Mouse (Mus musculus) C2C12 (cell line): ENCODE results near the gene Msi2. TPM values are rescaled to one million over a fixed set of nuclear protein-coding genes. Genes with fewer than 3 reads are reported as not detected.

ENCODE experiments used
- H3K27me3 ChIP-seq: one replicate; pipeline ENCODE4 v1.6.1; 2011; ENCODE audit not compliant: control insufficient read depth, insufficient read depth, insufficient read length
- H3K36me3 ChIP-seq: one replicate; pipeline ENCODE4 v1.6.1; 2011; ENCODE audit not compliant: control insufficient read depth, insufficient read depth
- H3K4me3 ChIP-seq: one replicate; pipeline ENCODE4 v1.5.1; 2011; ENCODE audit warnings: mild to moderate bottlenecking, control low read depth; ENCODE audit not compliant: poor library complexity, insufficient read depth, severe bottlenecking
- H3K79me2 ChIP-seq: one replicate; pipeline ENCODE4 v1.6.1; 2011; ENCODE audit not compliant: control insufficient read depth, insufficient read depth
- H3K79me3 ChIP-seq: one replicate; pipeline ENCODE4 v1.6.1; 2011; ENCODE audit warnings: low read depth, control low read depth
- H3ac ChIP-seq: one replicate; pipeline ENCODE3; 2011; ENCODE audit warnings: low read depth; ENCODE audit not compliant: control insufficient read depth, insufficient read length
- CEBPB ChIP-seq: IDR thresholded peaks from one replicate; pipeline ENCODE4 v1.6.1; 2011; ENCODE audit warnings: low read depth, mild to moderate bottlenecking, control low read depth, moderate library complexity
- CTCF ChIP-seq: IDR thresholded peaks from one replicate; pipeline ENCODE4 v1.5.1; 2011; ENCODE audit not compliant: control insufficient read depth, insufficient read depth, insufficient read length
- FOSL1 ChIP-seq: IDR thresholded peaks from one replicate; pipeline ENCODE4 v1.8.0; 2011; ENCODE audit warnings: mild to moderate bottlenecking, low read length; ENCODE audit not compliant: poor library complexity, insufficient read depth, severe bottlenecking
- MAX ChIP-seq: IDR thresholded peaks from one replicate; pipeline ENCODE4 v1.6.1; 2011; ENCODE audit warnings: mild to moderate bottlenecking, control low read depth
- MYOD1 ChIP-seq: IDR thresholded peaks from one replicate; pipeline ENCODE4 v1.6.1; 2011; ENCODE audit warnings: low read depth; ENCODE audit not compliant: control insufficient read depth, insufficient read length
- MYOG ChIP-seq: IDR thresholded peaks from one replicate; pipeline ENCODE4 v1.6.1; 2011; ENCODE audit not compliant: control insufficient read depth, insufficient read length; ENCODE audit errors: extremely low read depth
- USF1 ChIP-seq: IDR thresholded peaks from one replicate; pipeline ENCODE4 v1.6.1; 2011; ENCODE audit warnings: low read depth, mild to moderate bottlenecking, control low read depth, moderate library complexity
- polyA plus RNA-seq: library from polyadenylated mRNA; unstranded; fragments of >200 nt; fragmentation: generic; extraction: Trizol; gene quantifications from one replicate; pipeline ENCODE4 v1.2.1, GENCODE M21; 2012; ENCODE audit warnings: missing spikeins

The Msi2 gene
- polyA plus RNA-seq, 1 experiment = 8.4 TPM

DNA sequence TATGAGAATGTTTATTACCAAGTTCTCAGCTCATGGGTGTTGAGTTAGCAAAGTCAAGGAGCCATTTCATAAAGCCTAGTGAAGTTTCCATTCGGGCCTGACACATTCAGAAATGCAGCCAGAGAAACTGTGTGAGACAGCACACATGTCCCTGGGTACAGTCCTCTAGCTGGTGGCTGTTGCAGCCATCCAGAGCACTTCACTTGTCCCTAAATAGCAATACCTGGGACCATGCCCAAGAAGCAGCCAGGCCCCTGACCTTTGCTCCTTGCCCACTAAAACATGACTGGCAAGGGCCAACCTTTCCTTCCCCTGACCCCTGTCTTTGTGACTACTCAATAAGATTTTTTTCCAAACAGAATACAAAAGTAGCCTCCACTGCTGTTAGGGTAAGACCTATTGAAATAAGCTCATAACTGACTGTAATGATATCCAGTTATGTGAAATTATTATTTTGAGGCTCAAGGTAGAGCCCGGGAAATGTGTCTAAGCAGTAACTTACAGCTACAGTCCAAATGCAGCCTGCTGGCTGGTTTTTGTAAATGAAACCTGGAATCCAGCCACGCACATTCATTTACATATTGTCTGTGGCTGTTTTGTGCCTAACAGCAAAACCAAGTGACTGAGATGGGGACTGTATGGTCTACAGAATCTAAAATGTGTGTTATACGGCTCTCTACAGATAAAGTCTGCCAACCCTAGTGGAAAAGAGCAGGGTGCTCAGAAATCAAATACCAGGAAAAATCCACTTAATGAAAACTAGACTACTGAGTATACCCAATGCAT, 143.5 kb downstream of the Msi2 start:
- TF ChIP-seq MYOD1 = no peak
- no peak for TF ChIP-seq FOSL1
- no peak for TF ChIP-seq CTCF
- TF ChIP-seq CEBPB = no peak
- no peak for TF ChIP-seq MAX
- TF ChIP-seq MYOG = no peak
- TF ChIP-seq USF1 = no peak
- no peaks in the 10 kb centered on the region for H3K36me3 ChIP-seq
- no peak overlapping the region for H3K4me3 ChIP-seq
- H3K79me2 ChIP-seq = peaks cover 8% of the 10 kb centered on the region
- no peak overlapping the region for H3ac ChIP-seq
- H3K79me3 ChIP-seq = no peaks in the 10 kb centered on the region
- no peaks in the 10 kb centered on the region for H3K27me3 ChIP-seq

DNA sequence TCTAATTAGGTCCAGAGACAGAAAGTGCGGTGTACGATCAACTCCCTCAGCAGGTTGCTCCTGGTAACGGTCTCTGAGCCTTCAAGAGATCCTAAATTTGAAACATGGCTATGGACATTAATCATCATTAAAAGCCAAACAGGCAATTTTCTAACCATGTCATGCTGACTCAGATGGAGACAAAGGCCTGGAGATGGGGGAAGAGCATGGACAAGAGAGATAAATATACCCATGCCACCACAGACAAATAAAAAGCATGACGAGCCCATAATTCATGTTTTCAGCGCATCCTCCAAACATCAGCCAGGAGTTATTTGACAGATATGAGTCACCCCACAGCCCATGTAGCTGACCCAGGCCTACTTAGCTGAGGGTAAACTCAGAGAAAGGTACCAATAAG, 145.3 kb downstream of the Msi2 start:
- Histone ChIP-seq H3K79me3 (no peaks in the 10 kb centered on the region), H3ac (no peak overlapping the region), H3K36me3 (no peaks in the 10 kb centered on the region), H3K79me2 (no peaks in the 10 kb centered on the region), H3K4me3 (no peak overlapping the region), H3K27me3 (no peaks in the 10 kb centered on the region)
- peak; percentile 99 for TF ChIP-seq FOSL1
- no peak for TF ChIP-seq CEBPB
- peak; percentile 55 for TF ChIP-seq MYOD1
- peak; percentile 31 for TF ChIP-seq MAX

DNA sequence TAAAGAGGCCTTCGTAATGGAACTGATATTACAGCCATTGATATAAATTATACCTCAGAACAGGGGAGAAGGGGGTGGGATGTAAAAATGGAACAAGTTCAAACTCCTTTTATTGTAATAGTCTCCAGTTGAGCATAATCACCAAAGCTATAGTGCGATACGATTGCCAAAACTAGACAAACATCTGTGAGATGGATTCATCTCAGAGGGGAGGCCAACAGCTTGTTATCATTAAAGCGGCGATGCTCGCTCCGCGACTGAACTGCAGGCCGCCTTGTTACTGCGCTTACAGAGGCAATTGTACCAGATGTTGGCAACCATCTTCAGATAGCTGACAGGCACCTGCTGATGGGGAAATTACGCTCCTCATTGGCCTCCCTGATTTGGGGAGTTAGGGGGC, 145.9 kb downstream of the Msi2 start:
- Histone ChIP-seq H3K79me2 (no peaks in the 10 kb centered on the region), H3ac (no peak overlapping the region), H3K4me3 (no peak overlapping the region), H3K36me3 (no peaks in the 10 kb centered on the region), H3K79me3 (no peaks in the 10 kb centered on the region), H3K27me3 (no peaks in the 10 kb centered on the region)
- peak; percentile 36 for TF ChIP-seq MYOD1
- TF ChIP-seq CTCF = no peak

DNA sequence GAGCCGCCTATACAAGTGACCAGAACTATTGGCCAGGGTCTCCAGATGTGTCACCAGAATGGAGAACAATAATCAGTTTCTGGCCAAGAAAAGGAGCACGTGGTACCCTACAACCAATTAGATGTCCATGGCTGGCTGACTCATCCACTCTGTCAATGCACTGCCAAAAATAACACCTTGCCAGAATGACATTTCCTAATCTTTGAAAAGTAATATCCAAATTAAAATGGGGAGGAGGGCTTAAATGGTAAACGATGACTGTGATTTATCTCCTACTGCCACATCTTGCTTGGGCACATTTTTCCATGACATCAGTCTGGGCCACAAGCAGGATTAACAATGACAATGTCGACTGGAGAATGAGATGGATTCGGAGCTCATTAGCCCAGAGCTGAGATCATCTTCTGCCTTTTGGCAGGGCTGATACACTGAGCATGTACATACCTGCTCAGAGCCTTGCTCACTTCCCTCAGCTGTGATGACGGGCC, 147.6 kb downstream of the Msi2 start:
- TF ChIP-seq CTCF (no peak), FOSL1 (peak; percentile 48), USF1 (peak; percentile 99), CEBPB (peak; percentile 61), MAX (no peak), MYOD1 (no peak)
- H3K27me3 ChIP-seq = no peaks in the 10 kb centered on the region
- no peak overlapping the region for H3ac ChIP-seq
- no peaks in the 10 kb centered on the region for H3K79me2 ChIP-seq
- no peak overlapping the region for H3K4me3 ChIP-seq
- H3K79me3 ChIP-seq = no peaks in the 10 kb centered on the region
- H3K36me3 ChIP-seq = no peaks in the 10 kb centered on the region

DNA sequence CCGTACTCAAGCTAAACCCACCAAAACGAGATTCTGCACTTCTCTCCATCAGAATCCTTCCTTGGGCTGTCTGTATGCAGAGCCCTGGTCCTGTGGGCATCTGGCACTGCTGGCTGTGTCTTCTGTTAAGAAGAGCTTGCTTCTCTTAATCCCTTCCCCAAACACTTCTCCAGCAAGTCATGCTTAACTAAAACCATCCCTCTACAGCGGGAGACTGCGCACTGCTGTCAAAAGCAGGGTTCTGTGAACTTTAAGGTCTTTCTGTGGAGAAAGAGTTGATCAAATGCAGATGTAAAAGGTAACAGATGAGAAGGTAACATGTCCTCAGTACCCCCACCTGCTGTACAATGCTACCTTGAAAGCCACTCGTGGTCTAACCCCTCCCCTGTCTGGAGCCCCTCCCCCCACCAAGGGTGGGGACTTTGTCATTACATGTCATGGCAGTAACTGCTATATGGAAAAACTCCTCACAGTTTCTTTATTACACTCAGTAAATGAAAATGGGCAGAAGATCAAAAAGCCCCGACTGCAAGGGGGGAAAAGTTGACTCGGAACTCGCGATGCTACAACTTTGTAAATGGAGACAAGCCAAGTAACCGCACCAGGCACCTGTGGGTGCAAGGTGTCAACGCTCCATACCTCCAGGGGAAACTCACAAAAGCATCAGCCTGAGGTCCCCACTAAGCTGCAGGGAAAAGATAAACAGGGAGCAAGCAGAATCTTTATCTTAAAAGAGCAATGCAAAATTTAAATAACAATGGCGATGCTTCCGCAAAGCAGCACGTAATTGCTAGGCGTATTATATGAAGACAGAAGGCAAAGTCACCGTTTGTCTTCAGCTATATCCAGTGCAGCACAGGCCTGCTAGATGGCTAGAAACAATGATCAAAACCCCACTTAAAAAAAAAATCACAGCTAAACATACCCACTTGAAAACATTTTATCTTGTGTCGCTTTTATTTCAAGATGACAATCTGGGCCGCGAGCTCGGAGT, 151.4 kb downstream of the Msi2 start:
- Histone ChIP-seq H3K79me2 (no peaks in the 10 kb centered on the region), H3ac (no peak overlapping the region), H3K36me3 (peaks cover 7% of the 10 kb centered on the region), H3K4me3 (no peak overlapping the region), H3K27me3 (no peaks in the 10 kb centered on the region), H3K79me3 (peaks cover 3% of the 10 kb centered on the region)
- TF ChIP-seq MYOD1 (no peak), CEBPB (no peak), USF1 (no peak), CTCF (no peak)

DNA sequence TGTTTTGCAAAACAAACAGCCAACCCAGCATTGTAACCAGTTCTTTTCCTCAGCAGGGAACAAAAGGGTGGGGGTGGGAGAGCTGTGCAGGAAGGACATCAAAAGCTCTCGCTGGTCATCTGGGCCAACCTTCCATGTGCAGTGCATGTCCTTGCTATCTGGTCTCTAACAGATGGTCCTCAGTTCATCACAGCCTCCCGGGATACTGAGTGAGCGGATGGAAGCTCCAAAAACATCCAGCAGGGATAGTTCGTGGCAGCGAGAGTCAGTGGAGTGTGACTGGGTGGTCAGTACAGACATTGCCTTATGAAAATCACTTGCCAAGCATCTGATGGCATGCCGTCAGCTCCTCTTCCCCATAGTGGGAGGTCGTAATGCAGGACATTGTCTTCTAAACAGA, 153.5 kb downstream of the Msi2 start:
- TF ChIP-seq FOSL1 (no peak), MYOD1 (no peak), MYOG (no peak), CTCF (no peak), CEBPB (no peak), MAX (no peak), USF1 (no peak)

More for the DNA sequence above, 153.5 kb downstream of the Msi2 start:
- H3K79me2 ChIP-seq = no peaks in the 10 kb centered on the region
- no peak overlapping the region for H3K4me3 ChIP-seq
- H3K36me3 ChIP-seq = peaks cover 7% of the 10 kb centered on the region
- no peak overlapping the region for H3ac ChIP-seq
- H3K79me3 ChIP-seq = peaks cover 3% of the 10 kb centered on the region
- no peaks in the 10 kb centered on the region for H3K27me3 ChIP-seq
